Mouse (Mus musculus) lung, adult 18-20 months (tissue): ENCODE data around the gene Olfr513.

ENCODE experiments used
- DNase-seq, 2 experiments: peaks; one replicate each; pipeline ENCODE4 v3.0.0; 2022; ENCODE audit warnings: mixed read lengths in 2 of 2

Olfr513 gene

DNA sequence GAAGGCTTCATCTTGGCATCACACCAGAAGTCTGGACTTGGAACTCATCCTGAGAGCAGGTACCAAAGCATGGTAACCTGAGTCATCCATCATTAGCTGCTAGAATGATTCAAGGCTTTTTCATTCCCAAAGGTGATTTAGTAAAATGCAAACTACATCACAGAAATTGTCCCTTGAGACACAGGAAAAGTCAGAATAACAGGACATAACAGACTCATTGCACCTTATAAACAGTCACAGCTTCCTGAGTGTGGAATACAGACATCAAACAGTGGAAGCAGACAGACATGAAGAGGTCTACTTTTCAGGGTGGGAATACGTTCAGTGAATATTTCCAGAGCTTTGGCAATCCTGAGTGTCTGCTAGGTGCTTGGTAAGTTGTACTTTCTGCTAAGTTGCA, at the start of gene Olfr513:
Olfr513 (plus strand) TSS at position 301 of the 400 bp plus-strand sequence.
- no peak for DNase-seq

DNA sequence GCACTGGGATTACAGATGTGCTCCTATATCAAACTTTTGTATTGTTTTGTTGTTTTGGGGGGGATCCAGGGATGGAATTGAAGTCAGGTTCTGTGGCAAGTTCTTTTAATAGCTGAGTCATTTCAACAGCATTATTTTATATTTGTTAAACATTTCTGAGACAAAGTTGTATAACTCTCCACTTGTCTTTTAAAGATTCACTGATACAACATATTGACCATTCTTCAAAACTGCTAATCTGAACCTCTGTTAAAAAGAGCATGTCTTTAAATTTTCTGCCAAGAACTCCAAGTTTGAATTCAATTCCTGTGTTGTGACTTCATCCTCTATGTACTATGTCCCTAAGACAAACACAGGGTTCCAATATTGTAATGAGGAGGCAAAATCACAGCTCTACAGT, 37.8 kb upstream of the Olfr513 start, which contains the start of gene Olfr512:
Olfr512 (plus strand) TSS at position 301 of the 400 bp plus-strand sequence.
- no peak for DNase-seq

DNA sequence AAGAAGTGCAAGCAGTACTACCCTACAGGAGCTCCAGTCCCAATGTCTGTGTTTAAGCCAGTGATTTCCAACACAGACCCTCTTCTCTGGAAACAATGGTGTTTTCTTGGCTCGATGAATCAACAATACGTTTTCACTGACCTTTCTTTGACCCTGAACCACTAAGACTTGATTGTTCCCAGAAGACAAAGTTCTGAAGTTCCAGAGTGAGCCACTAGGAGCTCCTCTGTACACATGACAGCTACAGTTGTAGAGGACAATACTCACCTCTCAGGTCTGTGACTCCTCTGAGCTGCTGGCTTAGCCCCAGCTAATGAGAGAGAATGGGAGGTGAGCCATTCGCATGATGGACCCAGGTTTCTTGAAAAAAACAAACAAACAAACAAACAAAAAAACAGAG, 9.6 kb downstream of the Olfr513 start:
- DNase-seq, result no peak

DNA sequence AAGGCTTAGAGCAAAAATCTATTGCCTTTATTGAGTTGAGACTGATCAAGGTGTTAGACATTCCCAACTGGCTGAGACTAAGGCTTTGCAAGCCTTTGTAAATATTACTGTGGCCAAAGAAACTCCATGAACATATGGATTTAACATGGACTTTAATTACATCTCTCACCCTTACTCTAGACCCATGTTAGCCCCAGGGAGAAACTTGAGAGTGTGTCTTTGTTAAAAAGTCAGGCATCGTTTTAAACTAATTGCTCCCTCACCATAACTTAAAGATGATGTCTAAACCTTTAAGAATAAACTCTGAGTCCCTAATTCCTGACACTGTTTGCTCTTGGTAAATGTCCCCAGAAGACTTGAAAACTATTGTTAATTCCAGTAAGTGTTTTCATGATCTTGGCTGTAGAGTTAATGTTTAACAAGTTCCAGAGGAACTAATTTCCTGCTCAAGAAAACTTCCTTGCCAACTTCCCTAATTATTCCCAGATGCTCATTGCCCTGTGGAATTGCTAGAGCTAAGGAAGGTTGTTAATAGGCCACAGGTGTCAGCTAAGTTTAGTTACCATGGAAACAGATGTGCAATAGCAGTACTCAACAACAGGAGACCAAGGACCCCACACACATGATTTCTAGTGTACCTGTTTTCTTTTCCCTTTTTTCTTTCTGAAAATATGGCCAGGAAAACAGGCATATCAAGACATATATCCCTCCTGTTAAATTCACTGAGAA, 46.6 kb downstream of the Olfr513 start:
- DNase-seq, result no peak
